Mouse (Mus musculus): ENCODE data around the gene Anxa1.

DNA sequence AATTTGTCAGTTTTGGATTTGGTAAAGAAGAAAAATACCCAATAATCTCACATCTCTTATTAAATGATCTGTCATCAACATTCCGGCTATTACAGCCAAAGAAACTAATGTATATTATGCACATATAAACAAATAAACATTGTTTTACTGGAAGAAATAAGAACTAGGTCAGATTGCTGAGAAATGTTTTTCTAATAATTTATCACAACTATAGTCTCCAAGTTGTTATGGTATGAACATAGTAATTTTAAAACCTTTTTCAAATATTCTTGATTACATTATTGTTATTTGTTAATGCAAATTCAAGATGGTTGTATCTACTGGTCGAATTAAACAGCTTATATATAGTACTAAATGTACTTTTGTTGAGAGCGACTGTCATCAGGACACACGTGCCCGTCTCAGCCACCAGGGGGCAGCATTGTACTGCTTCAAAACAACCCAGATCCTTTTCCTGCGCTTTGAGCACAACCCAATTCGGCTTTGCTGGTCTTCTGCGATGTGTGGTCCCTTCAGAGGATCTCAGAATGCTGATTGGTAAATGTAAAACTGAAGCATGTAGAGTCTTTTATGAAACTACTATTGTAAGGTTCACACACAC lies 45.3 kb downstream of the Anxa1 start:
- TF ChIP-seq CTCF (IDR thresholded peaks at IDR 0.05; ENCODE audit: low read depth) (peak; percentile 89), EP300 (IDR thresholded peaks at IDR 0.05; ENCODE audit: low read depth) (no peak)
